Mouse (Mus musculus) CH12.LX (cell line): Measurements from ENCODE around the gene Gm12117. TPM values are rescaled to one million over a fixed set of nuclear protein-coding genes. Genes with fewer than 3 reads are reported as not detected.

Experiments
- DNase-seq: peaks from one replicate; pipeline ENCODE4 v3.0.0-alpha.2; 2013; ENCODE audit errors: extremely low read depth
- H3K27ac ChIP-seq: 2 replicates; pipeline ENCODE4 v1.5.1; 2012; ENCODE audit warnings: low read depth, mild to moderate bottlenecking, control low read depth, moderate library complexity; ENCODE audit not compliant: insufficient read depth
- H3K27me3 ChIP-seq: replicated peaks from 2 replicates; pipeline ENCODE3; 2012; ENCODE audit warnings: inconsistent platforms
- H3K36me3 ChIP-seq, 2 experiments: replicated peaks in 1 of 2; 2 replicates each; pipeline versions ENCODE3 to v1.6.1; 2012; ENCODE audit warnings: inconsistent platforms in 1 of 2, low read length in 1 of 2, mild to moderate bottlenecking in 1 of 2, mixed read lengths in 1 of 2, moderate library complexity in 1 of 2; ENCODE audit not compliant: control insufficient read depth in 1 of 2, insufficient read depth in 1 of 2
- H3K4me1 ChIP-seq, 2 experiments: 2 replicates each; pipeline ENCODE4 v1.6.1; 2012; ENCODE audit warnings: inconsistent platforms in 1 of 2, moderate library complexity in 1 of 2; ENCODE audit not compliant: insufficient read depth in 2 of 2, control insufficient read depth in 1 of 2
- H3K4me2 ChIP-seq: 2 replicates; pipeline ENCODE4 v1.6.1; 2012; ENCODE audit warnings: low read depth, mild to moderate bottlenecking, control low read depth; ENCODE audit not compliant: poor library complexity, insufficient read depth, severe bottlenecking
- H3K4me3 ChIP-seq, 3 experiments: fragments of 150-350 bp in 1 of 3; sonication (generic) in 1 of 3; replicated peaks in 1 of 3; 2 replicates each; pipeline versions ENCODE3 to v1.5.1; 2011 to 2012; ENCODE audit warnings: low read depth in 2 of 3, low read length in 2 of 3, mild to moderate bottlenecking in 2 of 3, moderate library complexity in 2 of 3, control low read depth in 1 of 3, improper control_type of control experiment in 1 of 3, inconsistent platforms in 1 of 3, mixed read lengths in 1 of 3; ENCODE audit not compliant: poor library complexity in 1 of 3
- H3K79me2 ChIP-seq: replicated peaks from 2 replicates; pipeline ENCODE4 v1.6.1; 2012; ENCODE audit warnings: mild to moderate bottlenecking, moderate library complexity; ENCODE audit not compliant: control insufficient read depth, poor library complexity, insufficient read depth, severe bottlenecking; ENCODE audit errors: extremely low read depth
- H3K9ac ChIP-seq: 2 replicates; pipeline ENCODE4 v1.6.1; 2012; ENCODE audit warnings: low read depth, mild to moderate bottlenecking, control low read depth, moderate library complexity; ENCODE audit not compliant: insufficient read depth
- H3K9me3 ChIP-seq: replicated peaks from 2 replicates; pipeline ENCODE3; 2012; ENCODE audit warnings: low read length, inconsistent platforms, mixed read lengths
- BHLHE40 ChIP-seq: IDR thresholded peaks from 2 replicates; pipeline ENCODE4 v1.6.1; 2011; ENCODE audit warnings: mild to moderate bottlenecking, low read depth, low read length, improper control_type of control experiment
- CHD2 ChIP-seq: IDR thresholded peaks from 2 replicates; pipeline ENCODE4 v1.6.1; 2011; ENCODE audit warnings: low read length, improper control_type of control experiment
- ETS1 ChIP-seq: conservative IDR thresholded peaks from 2 replicates; pipeline ENCODE4 v1.6.1; 2012; ENCODE audit warnings: low read depth, mild to moderate bottlenecking, inconsistent platforms, low read length, improper control_type of control experiment, moderate library complexity
- GABPA ChIP-seq: IDR thresholded peaks from 2 replicates; pipeline ENCODE4 v1.6.1; 2012; ENCODE audit warnings: low read depth, low read length, improper control_type of control experiment, inconsistent platforms; ENCODE audit not compliant: insufficient replicate concordance
- MAZ ChIP-seq: IDR thresholded peaks from 2 replicates; pipeline ENCODE4 v1.6.1; 2012; ENCODE audit warnings: low read depth, mild to moderate bottlenecking, inconsistent platforms, low read length, improper control_type of control experiment, moderate library complexity
- MXI1 ChIP-seq: IDR thresholded peaks from 2 replicates; pipeline ENCODE4 v1.6.1; 2011; ENCODE audit warnings: mild to moderate bottlenecking, low read depth, low read length, improper control_type of control experiment
- POLR2AphosphoS2 ChIP-seq: IDR thresholded peaks from 2 replicates; pipeline ENCODE4 v1.6.1; 2011; ENCODE audit warnings: low read depth, low read length, improper control_type of control experiment
- RAD21 ChIP-seq: IDR thresholded peaks from 2 replicates; pipeline ENCODE4 v1.6.1; 2011; ENCODE audit warnings: low read depth, mild to moderate bottlenecking, low read length, improper control_type of control experiment, moderate library complexity
- SIN3A ChIP-seq: IDR thresholded peaks from 2 replicates; pipeline ENCODE4 v1.6.1; 2012; ENCODE audit warnings: low read length, improper control_type of control experiment, inconsistent platforms
- TCF12 ChIP-seq: IDR thresholded peaks from 2 replicates; pipeline ENCODE4 v1.6.1; 2014; ENCODE audit warnings: low read depth, mild to moderate bottlenecking, inconsistent platforms, low read length, improper control_type of control experiment
- UBTF ChIP-seq: IDR thresholded peaks from 2 replicates; pipeline ENCODE4 v1.6.1; 2012; ENCODE audit warnings: low read depth, mild to moderate bottlenecking, inconsistent platforms, low read length, improper control_type of control experiment, moderate library complexity
- ZC3H11A ChIP-seq: IDR thresholded peaks from 2 replicates; pipeline ENCODE4 v1.6.1; 2012; ENCODE audit warnings: low read depth, mild to moderate bottlenecking, inconsistent platforms, low read length, improper control_type of control experiment
- dilution Hi-C: fragments of 300-500 bp; cut with MboI; formaldehyde crosslinking; loops from 2 replicates; pipeline ENCODE4 v1.14.3; 2020; ENCODE audit warnings: low sequenced_read_pairs; ENCODE audit not compliant: extremely low pct_unique_long_range_greater_than_20kb, extremely low pct_ligation_motif_present
- in situ Hi-C: fragments of 300-500 bp; cut with MboI; formaldehyde crosslinking; loops from 3 replicates; pipeline ENCODE4 v1.14.3; 2019; ENCODE audit warnings: low sequenced_read_pairs, low pct_ligation_motif_present, low pct_unique_long_range_greater_than_20kb, mixed read lengths
- polyA plus RNA-seq: library from polyadenylated mRNA; unstranded; fragments of >175 nt; gene quantifications from 2 replicates; pipeline ENCODE4 v1.2.1, GENCODE M21; 2012; ENCODE audit warnings: low read depth; ENCODE audit not compliant: insufficient read length
- total RNA-seq, 2 experiments: library from RNA; depleted of rRNA; stranded (reverse); fragments of 300-350 nt in 1 of 2; fragments of >200 nt in 1 of 2; gene quantifications; 2 replicates each; pipeline ENCODE4 v1.2.3; 2012 to 2014

Gene Gm12117
- total and polyA plus RNA-seq, 3 experiments = 0.46 TPM; not detected in 2

DNA sequence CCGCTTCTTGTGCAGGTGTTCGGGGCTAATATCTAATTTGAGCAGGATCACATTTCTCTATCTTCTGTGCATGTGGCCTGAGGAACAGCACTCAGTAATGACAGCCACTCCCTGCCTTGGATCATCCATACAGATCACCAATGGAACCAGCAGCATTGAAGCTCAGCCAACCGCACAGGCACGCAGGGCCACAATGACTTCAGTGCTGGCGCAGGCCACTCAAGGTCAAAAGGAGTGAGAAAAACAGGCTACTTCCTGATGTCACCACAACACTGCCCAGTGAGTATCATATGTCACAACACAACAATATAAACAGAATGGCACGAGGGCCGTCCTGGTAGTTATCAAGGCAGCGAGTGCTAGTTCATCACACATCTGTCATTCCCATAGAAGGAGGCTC lies 50.0 kb downstream of the Gm12117 start:
- dilution Hi-C loops (no loop called here), in situ Hi-C loops (no loop called here)
- Histone ChIP-seq H3K27ac (no peak overlapping the region), H3K9me3 (no peaks in the 10 kb centered on the region), H3K79me2 (no peaks in the 10 kb centered on the region), H3K4me2 (no peak overlapping the region), H3K4me3 (no peak overlapping the region), H3K27me3 (no peaks in the 10 kb centered on the region), H3K36me3 (no peaks in the 10 kb centered on the region), H3K9ac (no peak overlapping the region), H3K4me1 (peaks cover 0 to 6% of the 10 kb centered on the region in 2 experiments; a peak in 2 of 4 replicates)
- DNase-seq = no peak
- TF ChIP-seq POLR2AphosphoS2 (no peak), SIN3A (no peak), ETS1 (no peak), BHLHE40 (no peak), GABPA (no peak), TCF12 (no peak), UBTF (no peak), ZC3H11A (no peak), MXI1 (no peak), MAZ (no peak), RAD21 (no peak), CHD2 (no peak)

Other genes with a start within 250 kb of the Gm12117 start
- not detected in 2 replicates for gene Fgf18, start 129.3 kb downstream of the Gm12117 start, total RNA-seq (2012; rRNA removed)
- not detected in 2 replicates for gene Fgf18, start 129.3 kb downstream of the Gm12117 start, total RNA-seq (2014; rRNA removed)
- gene Fgf18, start 129.3 kb downstream of the Gm12117 start, polyA plus RNA-seq = 0.41 TPM in 1 of 2 replicates, not detected in the other
- gene Npm1, start 113.5 kb downstream of the Gm12117 start, total RNA-seq (2012; rRNA removed) = 3,603 and 3,941 TPM in 2 replicates
- gene Npm1, start 113.5 kb downstream of the Gm12117 start, total RNA-seq (2014; rRNA removed) = 8,076 and 8,441 TPM in 2 replicates
- gene Npm1, start 113.5 kb downstream of the Gm12117 start, polyA plus RNA-seq = 6,953 and 7,125 TPM in 2 replicates
- not detected in 2 replicates for gene Tlx3, start 73.1 kb downstream of the Gm12117 start, total RNA-seq (2012; rRNA removed)
- gene Tlx3, start 73.1 kb downstream of the Gm12117 start, total RNA-seq (2014; rRNA removed) = not detected in 2 replicates
- gene Tlx3, start 73.1 kb downstream of the Gm12117 start, polyA plus RNA-seq = not detected in 2 replicates
- not detected in 2 replicates for gene Ranbp17, start 237.0 kb upstream of the Gm12117 start, total RNA-seq (2012; rRNA removed)
- not detected in 2 replicates for gene Ranbp17, start 237.0 kb upstream of the Gm12117 start, total RNA-seq (2014; rRNA removed)
- 0.09 TPM in 1 of 2 replicates, not detected in the other for gene Ranbp17, start 237.0 kb upstream of the Gm12117 start, polyA plus RNA-seq